Mouse (Mus musculus): ENCODE data around the gene Galnt6.

DNA sequence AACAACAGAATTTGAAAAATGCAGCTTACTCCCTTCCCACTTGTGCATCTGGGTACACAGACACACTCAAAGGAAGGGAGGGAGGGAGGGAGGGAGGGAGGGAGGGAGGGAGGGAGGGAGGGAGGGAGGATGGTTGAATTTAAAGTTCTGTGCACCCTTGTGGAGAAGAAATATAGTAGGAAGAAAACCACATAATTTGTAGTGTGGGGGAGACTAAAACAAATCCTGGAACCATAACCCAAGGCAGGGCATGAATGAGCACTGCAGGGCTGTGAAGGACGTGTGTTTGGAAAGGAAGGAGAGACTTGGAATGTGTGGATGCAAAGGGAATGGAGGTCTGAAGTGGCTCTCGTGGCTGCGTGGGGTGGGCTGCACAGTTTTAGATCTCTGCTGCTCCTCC is 53.7 kb downstream of the Galnt6 start:
- TF ChIP-seq TAL1 (IDR thresholded peaks at IDR 0.05; ENCODE audit: low read length): no peak
- TF ChIP-seq GATA1 (IDR thresholded peaks at IDR 0.05; ENCODE audit: low read length): no peak

All from erythroblast, embryonic 14.5 days (primary cell).